Mouse (Mus musculus) right cerebral cortex, adult 18-20 months (tissue): ENCODE measurements at regions not wholly inside any gene's neighbourhood (a gene's known extent, or its start where the extent isn't known, plus 50 kb on each side); places are given as distances from the start of the nearest gene placed in this dataset.
A peak's percentile ranks its signal among the peaks of the same experiment; 100 is the strongest.

Source experiments
- DNase-seq: peaks from one replicate; pipeline ENCODE4 v3.0.0; 2022; ENCODE audit warnings: mixed read lengths

DNA sequence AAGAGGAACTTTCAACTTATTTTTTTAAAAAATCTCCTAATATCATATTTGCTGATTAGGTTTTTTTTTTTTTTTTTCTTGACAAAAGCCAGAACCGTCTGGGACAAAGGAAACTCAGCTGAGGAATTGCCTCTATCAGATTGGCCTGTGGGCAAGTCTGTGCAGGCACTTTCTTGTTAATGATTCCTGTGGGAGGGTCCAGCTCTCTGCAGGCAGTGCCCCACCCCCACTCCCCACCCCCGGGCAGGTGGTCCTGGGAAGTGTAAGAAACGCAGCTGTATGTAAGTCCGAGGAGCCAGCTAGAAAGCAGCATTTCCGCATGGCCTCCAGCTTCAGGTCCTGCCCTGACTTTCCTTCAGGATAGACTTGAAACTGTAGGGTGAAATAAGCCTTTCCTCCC lies 377.7 kb downstream of the Sox2 start:
- DNase-seq, result no peak

GRCm38 (mm10) chr3:35029924-35030323 lies 379.7 kb downstream of the Sox2 start:
- DNase-seq, result peak; percentile 39

DNA sequence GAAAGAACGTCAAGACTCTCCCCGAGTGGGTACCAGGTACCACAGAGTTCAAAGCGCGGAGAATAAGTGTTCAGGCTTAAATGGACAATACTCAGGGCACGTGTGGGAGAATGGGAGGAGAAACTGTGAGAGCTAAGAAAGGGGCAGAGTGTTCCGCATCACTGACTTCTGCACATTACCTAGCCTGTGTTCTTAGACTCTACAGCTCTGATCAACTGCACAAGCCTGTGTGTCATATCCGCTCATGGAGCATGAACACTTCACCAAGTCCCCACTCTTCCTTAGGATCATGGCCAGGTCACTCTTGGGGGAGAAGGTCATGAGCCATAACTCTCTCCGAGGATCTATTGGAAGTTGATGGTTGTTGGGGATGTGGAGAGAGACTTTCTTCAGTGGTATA lies 383.4 kb downstream of the Sox2 start:
- no peak for DNase-seq

DNA sequence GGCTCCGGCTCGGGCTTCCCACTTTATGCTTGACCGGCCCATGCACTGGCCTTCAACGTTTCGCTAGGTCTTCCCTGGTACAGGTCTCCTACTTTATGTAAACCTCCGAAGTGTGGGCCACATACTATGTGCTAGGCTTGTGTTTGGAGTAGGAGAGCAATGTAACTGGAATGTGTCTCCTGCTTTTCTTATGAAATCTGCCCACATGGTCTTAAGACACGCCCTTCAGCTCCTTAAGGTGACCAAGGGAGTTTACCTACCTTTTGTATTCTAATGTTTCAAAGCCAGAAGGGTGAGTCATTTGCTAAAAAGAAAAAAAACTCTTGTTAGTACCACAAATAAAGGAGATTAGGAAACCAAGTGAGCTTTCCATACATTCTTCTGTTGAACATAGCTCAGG lies 385.0 kb downstream of the Sox2 start:
- DNase-seq, result no peak

DNA sequence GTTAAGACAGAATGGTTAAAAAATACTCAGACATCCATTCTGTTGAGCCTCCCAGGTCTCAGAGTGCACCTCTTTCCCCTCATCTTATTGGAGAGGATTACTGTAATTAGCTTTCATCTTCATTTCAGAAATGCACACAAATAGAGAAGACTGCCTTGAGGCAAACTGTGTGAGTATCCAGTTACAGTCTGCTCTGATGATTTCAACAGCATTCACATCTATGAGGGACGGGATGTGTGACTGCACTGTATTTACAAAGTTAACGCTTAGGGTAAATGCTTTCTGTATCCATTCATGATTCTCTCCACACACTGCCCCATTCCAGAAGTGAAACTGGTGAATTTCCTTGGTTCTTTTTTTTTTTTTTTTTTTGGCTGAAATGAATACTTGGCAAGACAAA lies 393.5 kb downstream of the Sox2 start:
- no peak for DNase-seq

GRCm38 (mm10) chr3:35059438-35059837 lies 409.2 kb downstream of the Sox2 start:
- no peak for DNase-seq

GRCm38 (mm10) chr3:35060042-35060441 lies 409.8 kb downstream of the Sox2 start:
- DNase-seq, result no peak

DNA sequence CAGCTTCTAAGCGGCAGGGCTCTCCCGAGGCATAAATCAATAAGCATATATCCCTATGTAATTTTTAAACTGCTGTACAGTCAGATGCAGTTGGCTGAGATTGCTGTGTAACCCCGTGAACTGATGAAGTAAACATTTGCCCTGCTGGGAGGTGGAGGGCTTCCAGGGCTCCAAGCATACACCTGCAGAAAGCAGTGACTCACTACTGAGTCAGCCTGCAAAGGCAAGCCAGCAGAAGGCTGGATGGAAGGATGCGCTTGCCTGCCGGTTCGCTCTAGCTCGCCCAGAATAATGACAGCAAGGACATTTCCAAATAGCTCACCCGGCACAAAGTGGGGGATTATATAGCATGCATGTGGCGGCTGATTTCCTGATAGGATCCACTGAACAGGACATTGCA lies 416.6 kb downstream of the Sox2 start:
- DNase-seq, result peak; percentile 62

GRCm38 (mm10) chr3:35068586-35068985 lies 418.4 kb downstream of the Sox2 start:
- no peak for DNase-seq

GRCm38 (mm10) chr3:35071046-35071445 lies 420.8 kb downstream of the Sox2 start:
- no peak for DNase-seq

- no peak for DNase-seq
Observed at GRCm38 (mm10) chr3:35079887-35080286, 429.7 kb downstream of the Sox2 start.

DNA sequence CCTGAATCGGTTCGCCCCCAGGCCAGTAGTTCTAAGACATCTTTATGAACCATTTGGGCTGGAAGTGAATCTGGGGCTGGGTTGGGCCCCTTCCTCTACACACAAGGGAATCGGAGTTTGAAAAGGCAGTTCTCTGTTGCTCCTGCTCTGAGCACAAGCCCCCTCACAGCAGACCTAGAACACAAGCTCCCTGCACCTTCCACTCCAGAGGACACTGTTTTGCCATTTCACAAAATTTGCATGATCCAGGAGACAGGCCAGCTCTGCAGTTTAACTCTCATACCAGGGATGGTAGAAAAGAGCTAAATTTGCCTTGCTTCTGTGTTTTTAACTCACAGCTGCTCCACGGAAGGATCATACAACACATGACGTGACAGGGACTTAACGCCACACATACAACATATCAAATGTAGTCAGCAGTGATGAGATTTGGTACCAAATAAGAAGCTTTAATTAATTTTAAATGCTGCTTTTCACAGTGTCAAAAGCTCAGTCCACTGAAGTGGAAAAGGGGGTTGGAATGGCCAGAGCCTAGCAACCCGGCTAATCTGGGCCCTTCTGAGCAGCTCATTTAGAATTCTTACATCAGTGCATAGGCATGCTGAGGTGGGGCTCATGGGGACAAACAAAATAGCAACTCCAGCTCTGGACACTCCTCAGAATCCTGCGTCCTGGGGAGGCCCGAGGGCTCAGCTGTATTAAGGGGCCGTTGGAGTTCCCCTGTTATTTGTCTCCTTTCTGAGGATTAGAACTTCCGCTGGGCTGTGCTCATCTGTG lies 434.1 kb downstream of the Sox2 start:
- no peak for DNase-seq

DNA sequence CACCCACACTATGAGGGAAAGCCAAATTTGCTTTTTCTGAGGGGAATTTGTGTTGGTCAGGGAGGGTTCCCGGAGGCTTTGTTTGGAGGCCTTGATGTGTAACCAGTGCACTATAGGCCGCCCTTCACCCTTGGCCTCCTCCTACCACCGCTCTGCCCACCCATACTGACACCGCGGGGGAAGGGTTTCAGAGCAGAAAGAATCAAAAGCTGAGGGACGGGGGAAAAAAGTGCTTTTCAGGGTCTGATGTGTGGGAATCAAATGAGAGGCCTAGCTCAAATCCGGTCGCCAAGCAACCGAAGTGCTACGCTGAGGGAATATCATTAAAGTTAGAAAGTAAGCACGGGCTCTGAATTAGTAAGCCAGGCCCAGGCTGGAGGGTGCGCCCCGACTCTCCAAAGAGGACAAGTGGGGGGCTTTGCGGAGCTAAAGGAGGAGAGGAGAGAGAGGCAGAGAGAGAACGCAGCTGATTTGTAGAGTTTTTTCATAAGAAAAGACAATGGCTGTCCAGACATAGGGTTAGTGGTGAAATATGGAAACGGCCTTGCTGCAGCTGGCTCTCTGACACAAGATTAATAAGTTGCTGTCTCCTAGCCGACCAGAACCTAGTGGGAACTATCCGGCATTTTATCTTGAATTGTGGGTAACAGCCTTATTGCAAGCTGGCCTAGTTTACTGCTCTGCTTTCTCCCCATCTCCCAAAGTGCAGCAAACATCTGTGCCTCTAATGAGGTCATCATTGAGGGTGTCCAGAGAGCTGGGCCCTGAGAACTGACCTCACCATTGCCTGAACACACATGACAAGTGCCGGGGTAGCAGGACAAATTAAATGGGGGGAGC lies 438.3 kb downstream of the Sox2 start:
- DNase-seq, result peak; percentile 57

- peak; percentile 33 for DNase-seq
Observed at GRCm38 (mm10) chr3:35090496-35091133, 440.4 kb downstream of the Sox2 start.

DNA sequence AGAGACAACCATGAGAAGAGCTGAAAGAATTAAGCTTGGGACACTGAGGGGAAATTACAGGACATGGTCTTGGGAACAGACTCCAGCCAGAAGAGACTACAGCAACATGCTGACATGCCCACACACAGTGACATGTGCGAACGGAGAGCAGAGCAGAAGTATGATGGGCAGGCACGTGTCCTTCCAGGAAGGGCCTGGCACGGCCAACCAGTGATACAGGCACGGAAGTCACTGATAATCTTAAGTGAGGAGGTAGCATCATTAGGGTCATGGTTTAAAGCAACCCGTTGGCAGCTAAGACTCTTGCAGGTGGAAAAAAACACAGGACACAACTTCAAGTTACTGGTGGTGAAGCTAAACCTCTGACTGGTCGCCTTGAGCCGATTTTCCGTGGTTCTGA lies 442.8 kb downstream of the Sox2 start:
- DNase-seq, result no peak

DNA sequence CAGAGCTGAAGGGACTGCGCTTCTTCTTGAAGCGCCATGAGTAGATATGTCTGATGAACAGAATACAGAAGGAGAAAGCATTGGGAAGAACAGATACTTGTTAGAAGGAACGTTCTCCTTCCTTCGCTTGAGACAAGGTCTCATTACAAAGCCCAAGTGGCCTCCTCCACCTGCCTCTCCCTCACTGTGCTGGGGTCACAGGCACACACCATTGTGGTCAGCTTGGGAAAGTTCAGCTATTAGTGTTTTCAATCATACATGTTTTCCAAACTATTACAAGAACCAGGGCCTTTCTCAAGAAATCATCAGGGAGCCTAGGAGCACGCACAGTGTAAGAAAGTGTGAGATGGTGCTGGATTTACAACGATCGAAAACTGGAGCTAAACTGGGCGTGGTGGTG lies 445.0 kb downstream of the Sox2 start:
- DNase-seq, result no peak

DNA sequence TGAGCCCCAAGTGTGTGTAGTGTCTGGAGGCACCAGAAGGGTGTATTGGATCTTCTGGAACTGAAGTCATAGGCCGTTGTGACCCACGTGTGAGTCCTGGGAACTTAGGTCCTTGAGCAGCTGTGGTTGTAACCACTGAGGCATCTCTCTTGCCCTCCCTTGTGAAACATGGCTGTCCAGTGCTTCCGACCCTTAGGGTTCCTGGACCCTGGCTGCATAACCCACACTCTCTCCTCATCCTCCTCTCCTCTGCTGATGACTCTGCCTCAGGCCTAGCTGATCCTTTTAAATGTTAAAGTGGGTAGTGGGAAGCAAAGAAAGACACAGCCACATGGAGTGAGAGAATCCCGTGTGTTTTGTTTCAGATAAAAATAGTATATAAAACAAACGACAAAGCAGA lies 446.2 kb downstream of the Sox2 start:
- DNase-seq, result no peak

DNA sequence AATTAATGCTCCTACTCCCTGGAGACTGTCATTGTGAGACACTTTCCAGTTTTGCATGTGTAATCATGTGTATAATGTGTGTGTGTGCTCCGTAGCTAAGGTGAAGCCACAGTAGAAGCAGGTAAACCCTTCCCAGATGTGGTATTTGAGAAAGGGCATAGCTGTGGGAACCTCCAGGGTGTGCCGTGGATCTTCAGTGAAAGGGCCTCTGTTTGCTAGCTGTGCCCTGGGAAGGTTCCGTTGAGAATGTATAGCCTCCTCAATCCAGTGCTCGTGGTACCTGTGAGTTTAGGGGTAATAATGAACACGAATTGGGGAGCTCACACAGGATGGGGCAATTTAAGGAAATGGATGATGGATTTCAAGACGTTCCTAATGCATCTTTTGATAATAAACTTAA lies 447.6 kb downstream of the Sox2 start:
- no peak for DNase-seq

DNA sequence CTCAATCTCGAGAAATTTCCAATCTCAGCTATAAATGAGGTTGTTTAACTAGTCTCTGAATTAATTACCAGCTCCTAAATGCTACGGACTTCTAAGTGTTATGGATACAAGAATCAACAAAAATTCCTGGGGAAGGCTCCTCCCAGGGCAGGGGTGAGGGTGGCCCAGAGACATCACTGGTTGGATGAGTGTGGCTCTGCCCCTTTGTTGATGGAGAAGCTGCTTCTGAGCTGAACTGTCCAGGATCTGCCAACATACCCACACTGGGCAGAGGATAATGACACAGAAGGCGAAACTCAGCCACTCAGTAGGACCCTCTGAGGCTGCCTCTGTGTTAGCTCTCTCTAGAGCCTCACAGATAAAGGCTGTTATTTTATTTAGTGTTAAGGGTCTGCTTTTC lies 449.0 kb downstream of the Sox2 start:
- no peak for DNase-seq

- no peak for DNase-seq
Observed at GRCm38 (mm10) chr3:35099876-35100420, 449.7 kb downstream of the Sox2 start.

- DNase-seq, result no peak
Observed at GRCm38 (mm10) chr3:35101286-35101685, 451.1 kb downstream of the Sox2 start.

DNA sequence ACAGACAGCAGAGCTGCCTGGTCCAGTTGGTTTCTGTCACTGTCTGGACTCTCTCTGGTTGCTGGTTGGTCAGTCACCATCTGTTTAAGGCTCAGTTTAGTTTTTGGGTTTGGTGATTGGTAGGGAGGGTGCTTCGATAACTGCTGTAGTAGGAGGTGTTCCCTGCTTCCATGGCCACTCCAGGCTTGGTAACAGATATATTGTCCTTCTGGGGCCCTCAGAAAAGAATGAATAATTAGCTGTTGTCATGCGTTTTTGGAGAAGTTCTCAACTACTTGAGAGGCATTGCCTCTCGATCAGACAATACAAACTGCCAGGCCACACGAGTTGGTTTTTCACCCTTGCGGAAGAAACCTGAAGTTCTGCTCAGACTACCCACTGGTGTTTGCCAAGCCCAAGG lies 451.7 kb downstream of the Sox2 start:
- DNase-seq, result no peak
